Mouse (Mus musculus): ENCODE measurements around the gene Slx4.

DNA sequence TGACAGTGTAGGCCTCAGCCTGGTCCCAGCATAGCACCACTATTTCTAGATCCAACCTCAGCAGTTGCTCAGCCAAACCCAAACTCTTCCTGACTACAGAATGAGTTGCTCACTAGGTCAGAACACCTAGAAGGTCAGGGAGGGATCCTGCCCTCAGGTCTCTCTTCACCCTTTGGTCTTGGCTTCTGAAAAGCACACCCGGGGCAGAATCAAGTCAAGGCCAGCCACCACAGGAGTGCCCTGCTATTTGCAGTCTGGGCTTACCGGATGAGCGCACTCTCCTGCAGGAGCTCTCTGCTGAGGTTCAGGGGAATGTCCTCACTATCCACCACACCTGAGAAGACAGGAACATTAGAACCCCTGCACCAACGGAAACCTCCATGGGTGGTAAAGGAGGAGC lies 49.0 kb upstream of the Slx4 start:
- TF ChIP-seq CTCF (IDR thresholded peaks at IDR 0.05) (no peak), EP300 (IDR thresholded peaks at IDR 0.05; ENCODE audit: insufficient read depth, low read depth, low read length) (no peak), POLR2A (IDR thresholded peaks at IDR 0.05; ENCODE audit: insufficient read depth, low read depth, low read length) (no peak)

Measured in heart, adult 2 months (tissue).